Mouse (Mus musculus) MEL (cell line): ENCODE results near the gene Gm49396.

ENCODE experiments used
- CTCF ChIP-seq, 3 experiments: IDR thresholded peaks in 2 of 3; conservative IDR thresholded peaks in 1 of 3; 2 replicates each; pipeline ENCODE4 v1.5.1; 2011 to 2012; ENCODE audit warnings: low read length in 3 of 3, low read depth in 2 of 3, mild to moderate bottlenecking in 2 of 3, improper control_type of control experiment in 1 of 3, inconsistent platforms in 1 of 3, mixed read lengths in 1 of 3, moderate library complexity in 1 of 3; ENCODE audit not compliant: control insufficient read depth in 1 of 3, insufficient read depth in 1 of 3, poor library complexity in 1 of 3, severe bottlenecking in 1 of 3
- E2F4 ChIP-seq: IDR thresholded peaks from 2 replicates; pipeline ENCODE4 v1.6.1; 2011; ENCODE audit warnings: low read depth, low read length, improper control_type of control experiment, borderline replicate concordance
- EP300 ChIP-seq, 2 experiments: IDR thresholded peaks; 2 replicates each; pipeline ENCODE4 v1.6.1; 2011; ENCODE audit warnings: improper control_type of control experiment in 2 of 2, low read length in 2 of 2, low read depth in 1 of 2, mild to moderate bottlenecking in 1 of 2
- MAX ChIP-seq: IDR thresholded peaks from 2 replicates; pipeline ENCODE4 v1.6.1; 2011; ENCODE audit warnings: low read length, improper control_type of control experiment
- POLR2A ChIP-seq, 2 experiments: IDR thresholded peaks; 2 replicates each; pipeline ENCODE4 v1.6.1; 2011 to 2012; ENCODE audit warnings: low read length in 2 of 2, mild to moderate bottlenecking in 2 of 2, control low read depth in 1 of 2, improper control_type of control experiment in 1 of 2, low read depth in 1 of 2, moderate library complexity in 1 of 2; ENCODE audit not compliant: control insufficient read depth in 1 of 2, insufficient read depth in 1 of 2, poor library complexity in 1 of 2
- SMC3 ChIP-seq: IDR thresholded peaks from 2 replicates; pipeline ENCODE4 v1.6.1; 2011; ENCODE audit warnings: low read depth, low read length, improper control_type of control experiment
- TCF12 ChIP-seq: IDR thresholded peaks from 2 replicates; pipeline ENCODE4 v1.6.1; 2014; ENCODE audit warnings: low read depth, mild to moderate bottlenecking, inconsistent platforms, low read length, improper control_type of control experiment, moderate library complexity
- USF2 ChIP-seq, 2 experiments: IDR thresholded peaks; 2 replicates each; pipeline ENCODE4 v1.6.1; 2011 to 2012; ENCODE audit warnings: improper control_type of control experiment in 2 of 2, low read length in 2 of 2, borderline replicate concordance in 1 of 2, inconsistent platforms in 1 of 2, low read depth in 1 of 2, mild to moderate bottlenecking in 1 of 2; ENCODE audit not compliant: insufficient read depth in 1 of 2
- ZKSCAN1 ChIP-seq: IDR thresholded peaks from 2 replicates; pipeline ENCODE4 v1.6.1; 2012; ENCODE audit warnings: low read depth, mild to moderate bottlenecking, inconsistent platforms, low read length, improper control_type of control experiment, moderate library complexity

DNA sequence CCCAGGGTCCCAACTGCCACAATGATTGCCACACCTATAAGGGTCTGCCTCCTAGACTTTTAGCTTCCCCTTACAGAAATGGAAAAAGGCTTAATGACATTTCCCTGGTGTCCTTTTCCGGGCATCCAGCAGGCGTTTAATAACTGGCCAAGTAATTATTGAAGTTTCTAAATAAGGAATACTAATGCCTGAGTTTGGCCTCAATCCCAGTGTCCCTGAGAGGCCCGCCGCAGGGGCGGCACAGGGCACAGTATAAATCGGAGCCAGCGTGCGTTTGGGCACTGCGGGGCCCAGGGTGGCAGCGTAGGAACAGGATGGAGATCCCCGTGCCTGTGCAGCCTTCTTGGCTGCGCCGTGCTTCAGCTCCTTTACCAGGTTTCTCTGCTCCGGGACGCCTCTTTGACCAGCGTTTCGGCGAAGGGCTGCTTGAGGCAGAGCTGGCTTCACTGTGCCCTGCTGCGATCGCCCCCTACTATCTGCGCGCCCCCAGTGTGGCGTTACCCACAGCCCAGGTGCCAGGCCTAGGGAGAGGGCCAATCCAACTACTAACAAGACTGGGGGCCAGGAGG lies 10.0 kb upstream of the Gm49396 start:
- TF ChIP-seq CTCF (IDR thresholded peaks at IDR 0.05 in 2 of 3, conservative IDR thresholded peaks at IDR 0.05 in 1 of 3; ENCODE audit: control insufficient read depth in 1 of 3, insufficient read depth in 1 of 3, low read depth in 2 of 3, low read length in 3 of 3, poor library complexity in 1 of 3, severe bottlenecking in 1 of 3) = no peak
- TF ChIP-seq E2F4 = no peak
- peak in 1 of 2 experiments; percentile 14; a peak in 1 of 4 replicates for TF ChIP-seq EP300 (IDR thresholded peaks at IDR 0.05; ENCODE audit: low read depth in 1 of 2, low read length in 2 of 2)
- no peak for TF ChIP-seq USF2 (IDR thresholded peaks at IDR 0.05; ENCODE audit: borderline replicate concordance in 1 of 2, insufficient read depth in 1 of 2, low read depth in 1 of 2, low read length in 2 of 2)
- no peak; a peak in 2 of 4 replicates for TF ChIP-seq POLR2A (IDR thresholded peaks at IDR 0.05; ENCODE audit: control insufficient read depth in 1 of 2, insufficient read depth in 1 of 2, low read depth in 1 of 2, low read length in 2 of 2, poor library complexity in 1 of 2)
- no peak for TF ChIP-seq MAX
- TF ChIP-seq TCF12 = no peak
- TF ChIP-seq ZKSCAN1 = no peak
- no peak for TF ChIP-seq SMC3
